Comparison of ENCODE assay signal across 18 mouse cellular contexts in genomic region chr12:105188980-105189379, GRCm38 (mm10). TPM values are rescaled to one million over a fixed set of nuclear protein-coding genes. Genes with fewer than 3 reads are reported as not detected.
DNase-seq lines count a peak whose midpoint lies in the region; ATAC-seq and TF ChIP-seq lines count a peak whose summit lies in the region.
"Not testable (repeated sequence)": the region's sequence is repeated elsewhere in the genome, so short reads cannot be mapped to it uniquely, and the experiment has no call there.
"Had no signal": no experiment of that assay in that cellular context is flagged by ENCODE, and none has a peak within 500 bp of the region (broad histone marks: within the 10 kb centered on the region; RNA-seq: fewer than 3 reads in every experiment).

No protein-coding gene starts in this region.

- H3K9ac ChIP-seq in ES-Bruce4 (ENCODE audit: low read depth, poor library complexity, severe bottlenecking); intestine, postnatal 0 days (ENCODE audit: low read depth, low read length); lung, embryonic 14.5 days: not testable (repeated sequence)

- peak; percentile 21 for TF ChIP-seq CTCF in ES-Bruce4 (IDR thresholded peaks at IDR 0.05; ENCODE audit: low read depth, low read length)
- peak; percentile 15; the same call in 1 of the 2 replicates for TF ChIP-seq CTCF in cerebellum, adult 2 months (IDR thresholded peaks at IDR 0.05; ENCODE audit: borderline replicate concordance, insufficient read depth, low read depth, low read length)
- TF ChIP-seq CTCF in intestine, postnatal 0 days (IDR thresholded peaks at IDR 0.05; ENCODE audit: low read depth): peak; percentile 62
- TF ChIP-seq CTCF in layer of hippocampus, adult 2 months (conservative IDR thresholded peaks at IDR 0.05): peak; percentile 66
- peak; percentile 54 for TF ChIP-seq CTCF in lung, embryonic 14.5 days (IDR thresholded peaks at IDR 0.05; ENCODE audit: low read depth)

- DNase-seq in cerebellum, adult 2 months; lung, embryonic 14.5 days: not testable (repeated sequence)
- peak; percentile 2 to 10 for DNase-seq in frontal cortex, postnatal 36 days (ENCODE audit: low spot score in 2 of 2)
- peak in 1 of 2 experiments; percentile 30 for DNase-seq in layer of hippocampus, adult 2 months (ENCODE audit: low spot score in 2 of 2)
- peak; percentile 4 for DNase-seq in ovary, postnatal 14 days (ENCODE audit: low spot score)
- peak; percentile 18 for DNase-seq in thymus, postnatal 14 days

- H3K9me3 ChIP-seq in ES-Bruce4 (replicated peaks; ENCODE audit: control insufficient read depth, insufficient read depth, low read length, poor library complexity, severe bottlenecking); intestine, postnatal 0 days (ENCODE audit: control insufficient read depth); lung, embryonic 14.5 days (ENCODE audit: low read depth, low read length): not testable (repeated sequence)

- not testable (repeated sequence) for H3K4me1 ChIP-seq in ES-Bruce4 (ENCODE audit: control insufficient read depth, insufficient read depth, low read length); cerebellum, adult 2 months (ENCODE audit: control insufficient read depth, insufficient read depth, low read length); intestine, postnatal 0 days (replicated peaks; ENCODE audit: control insufficient read depth, insufficient read depth, low read length); lung, embryonic 14.5 days (ENCODE audit: insufficient read depth)

- not testable (repeated sequence) for H3K4me3 ChIP-seq in ES-Bruce4 (ENCODE audit: low read depth, low read length); cerebellum, adult 2 months (replicated peaks; ENCODE audit: insufficient read depth, low read depth, low read length); intestine, postnatal 0 days (ENCODE audit: low read depth, low read length); layer of hippocampus, adult 2 months; lung, embryonic 14.5 days (ENCODE audit: low read depth, low read length)

- H3K27me3 ChIP-seq in ES-Bruce4 (ENCODE audit: control insufficient read depth, insufficient read depth, low read length, poor library complexity, severe bottlenecking); cerebellum, adult 2 months (ENCODE audit: control insufficient read depth, insufficient read depth, low read length); intestine, postnatal 0 days (replicated peaks; ENCODE audit: control insufficient read depth, insufficient read depth, low read length); lung, embryonic 14.5 days (ENCODE audit: insufficient read depth, low read length): not testable (repeated sequence)

- H3K4me2 ChIP-seq in intestine, postnatal 0 days (replicated peaks; ENCODE audit: low read depth); lung, embryonic 14.5 days: not testable (repeated sequence)

- TF ChIP-seq POLR2A in ES-Bruce4 (IDR thresholded peaks at IDR 0.05; ENCODE audit: insufficient read depth, low read length); cerebellum, adult 2 months (IDR thresholded peaks at IDR 0.05; ENCODE audit: borderline replicate concordance, insufficient read depth, low read length): not testable (repeated sequence)

- TF ChIP-seq EP300 in ES-Bruce4 (IDR thresholded peaks at IDR 0.05; ENCODE audit: insufficient read depth, low read depth, low read length): not testable (repeated sequence)

- H3K27ac ChIP-seq in ES-Bruce4 (ENCODE audit: insufficient read depth, low read length); cerebellum, adult 2 months (ENCODE audit: insufficient read depth, low read length); intestine, postnatal 0 days (ENCODE audit: low read depth, low read length); layer of hippocampus, adult 2 months; lung, embryonic 14.5 days (ENCODE audit: low read depth): not testable (repeated sequence)

- H3K36me3 ChIP-seq in ES-Bruce4 (ENCODE audit: control insufficient read depth, insufficient read depth, low read length, poor library complexity, severe bottlenecking); intestine, postnatal 0 days (ENCODE audit: control insufficient read depth, insufficient read depth); lung, embryonic 14.5 days (ENCODE audit: insufficient read depth): not testable (repeated sequence)

- not testable (repeated sequence) for ATAC-seq in intestine, postnatal 0 days; lung, embryonic 14.5 days (ENCODE audit: insufficient read depth)

- 37% methylated on average over 2 of the region's 2 CpGs for WGBS in cerebellum, adult 2 months
- WGBS in intestine, postnatal 0 days: 39% methylated on average over 2 of the region's 2 CpGs
- WGBS in lung, embryonic 14.5 days: 32% methylated on average over 2 of the region's 2 CpGs

RNA-seq across cellular contexts. Expression of gene Tcl1b3, which starts 1.9 kb away (rescaled TPM):
- not detected in 2 replicates for polyA plus RNA-seq in ES-Bruce4 (2011; ENCODE audit: insufficient read depth, insufficient read length, low read depth, missing spikeins)
- not detected in 2 replicates for polyA plus RNA-seq in cerebellum, adult 2 months (2012; rRNA removed)
- polyA plus RNA-seq in intestine, postnatal 0 days (2015; fragmentation: Nextera tagmentation; extraction: Ambion mirVana): not detected in 2 replicates
- not detected for total RNA-seq in layer of hippocampus, adult 2 months (2021)
- polyA plus RNA-seq in lung, embryonic 14.5 days (2014; fragmentation: Nextera tagmentation; extraction: Ambion mirVana): not detected in 2 replicates
- total RNA-seq: ES-E14; gastrocnemius, postnatal 4 days; layer of hippocampus, postnatal 10 days had no signal
- polyA plus RNA-seq: forebrain, embryonic 16.5 days; heart, embryonic 14.5 days; hindbrain, embryonic 14.5 days; limb, embryonic 10.5 days; liver, embryonic 16.5 days; midbrain, embryonic 10.5 days; myocyte had no signal

RNA-seq across cellular contexts. Expression of gene Tcl1b4, which starts 12.8 kb away (rescaled TPM):
- polyA plus RNA-seq in ES-Bruce4 (2011; ENCODE audit: insufficient read depth, insufficient read length, low read depth, missing spikeins): not detected in 2 replicates
- not detected in 2 replicates for polyA plus RNA-seq in cerebellum, adult 2 months (2012; rRNA removed)
- not detected in 2 replicates for polyA plus RNA-seq in intestine, postnatal 0 days (2015; fragmentation: Nextera tagmentation; extraction: Ambion mirVana)
- total RNA-seq in layer of hippocampus, adult 2 months (2021): not detected
- polyA plus RNA-seq in lung, embryonic 14.5 days (2014; fragmentation: Nextera tagmentation; extraction: Ambion mirVana): not detected in 2 replicates
- total RNA-seq: ES-E14; gastrocnemius, postnatal 4 days; layer of hippocampus, postnatal 10 days had no signal
- polyA plus RNA-seq: forebrain, embryonic 16.5 days; heart, embryonic 14.5 days; hindbrain, embryonic 14.5 days; limb, embryonic 10.5 days; liver, embryonic 16.5 days; midbrain, embryonic 10.5 days; myocyte had no signal

RNA-seq across cellular contexts. Expression of gene Tcl1b5, which starts 12.8 kb away (rescaled TPM):
- polyA plus RNA-seq in ES-Bruce4 (2011; ENCODE audit: insufficient read depth, insufficient read length, low read depth, missing spikeins): not detected in 2 replicates
- polyA plus RNA-seq in cerebellum, adult 2 months (2012; rRNA removed): not detected in 2 replicates
- not detected in 2 replicates for polyA plus RNA-seq in intestine, postnatal 0 days (2015; fragmentation: Nextera tagmentation; extraction: Ambion mirVana)
- total RNA-seq in layer of hippocampus, adult 2 months (2021): not detected
- polyA plus RNA-seq in lung, embryonic 14.5 days (2014; fragmentation: Nextera tagmentation; extraction: Ambion mirVana): not detected in 2 replicates
- total RNA-seq: ES-E14; gastrocnemius, postnatal 4 days; layer of hippocampus, postnatal 10 days had no signal
- polyA plus RNA-seq: forebrain, embryonic 16.5 days; heart, embryonic 14.5 days; hindbrain, embryonic 14.5 days; limb, embryonic 10.5 days; liver, embryonic 16.5 days; midbrain, embryonic 10.5 days had no signal

RNA-seq across cellular contexts. Expression of gene Tcl1b1, which starts 29.5 kb away (rescaled TPM):
- not detected in 2 replicates for polyA plus RNA-seq in ES-Bruce4 (2011; ENCODE audit: insufficient read depth, insufficient read length, low read depth, missing spikeins)
- not detected in 2 replicates for polyA plus RNA-seq in cerebellum, adult 2 months (2012; rRNA removed)
- not detected in 2 replicates for polyA plus RNA-seq in intestine, postnatal 0 days (2015; fragmentation: Nextera tagmentation; extraction: Ambion mirVana)
- not detected for total RNA-seq in layer of hippocampus, adult 2 months (2021)
- polyA plus RNA-seq in lung, embryonic 14.5 days (2014; fragmentation: Nextera tagmentation; extraction: Ambion mirVana): not detected in 2 replicates
- total RNA-seq: ES-E14; gastrocnemius, postnatal 4 days; layer of hippocampus, postnatal 10 days had no signal
- polyA plus RNA-seq: forebrain, embryonic 16.5 days; heart, embryonic 14.5 days; hindbrain, embryonic 14.5 days; limb, embryonic 10.5 days; liver, embryonic 16.5 days; midbrain, embryonic 10.5 days; myocyte had no signal

RNA-seq across cellular contexts. Expression of gene Tcl1, which starts 33.6 kb away (rescaled TPM):
- 47.2 and 52.8 TPM in 2 replicates for polyA plus RNA-seq in ES-Bruce4 (2011; ENCODE audit: insufficient read depth, insufficient read length, low read depth, missing spikeins)
- not detected in 2 replicates for polyA plus RNA-seq in cerebellum, adult 2 months (2012; rRNA removed)
- polyA plus RNA-seq in intestine, postnatal 0 days (2015; fragmentation: Nextera tagmentation; extraction: Ambion mirVana): not detected in 2 replicates
- not detected for total RNA-seq in layer of hippocampus, adult 2 months (2021)
- not detected in 2 replicates for polyA plus RNA-seq in lung, embryonic 14.5 days (2014; fragmentation: Nextera tagmentation; extraction: Ambion mirVana)
- total RNA-seq: gastrocnemius, postnatal 4 days; layer of hippocampus, postnatal 10 days had no signal
- polyA plus RNA-seq: forebrain, embryonic 16.5 days; heart, embryonic 14.5 days; hindbrain, embryonic 14.5 days; limb, embryonic 10.5 days; liver, embryonic 16.5 days; midbrain, embryonic 10.5 days; myocyte had no signal

Comparison
In these comparisons a context has a peak if more than half of its experiments do, and no peak if none do; other contexts are left out.
1. CTCF ChIP-seq: peak in every context shown above with its lines; median percentile 66 in layer of hippocampus, adult 2 months; 62 in intestine, postnatal 0 days; 54 in lung, embryonic 14.5 days; 21 in ES-Bruce4; 15 in cerebellum, adult 2 months.